Mouse (Mus musculus): ENCODE measurements around the gene Psme3. TPM values are rescaled to one million over a fixed set of nuclear protein-coding genes. Genes with fewer than 3 reads are reported as not detected.
A peak's percentile ranks its signal among the peaks of the same experiment; 100 is the strongest.
"Not testable (repeated sequence)": the region's sequence is repeated elsewhere in the genome, so short reads cannot be mapped to it uniquely, and the experiment has no call there.

Psme3 gene
- total and polyA plus RNA-seq, 2 experiments from 2014 or later, result 74.0 to 76.5 TPM

DNA sequence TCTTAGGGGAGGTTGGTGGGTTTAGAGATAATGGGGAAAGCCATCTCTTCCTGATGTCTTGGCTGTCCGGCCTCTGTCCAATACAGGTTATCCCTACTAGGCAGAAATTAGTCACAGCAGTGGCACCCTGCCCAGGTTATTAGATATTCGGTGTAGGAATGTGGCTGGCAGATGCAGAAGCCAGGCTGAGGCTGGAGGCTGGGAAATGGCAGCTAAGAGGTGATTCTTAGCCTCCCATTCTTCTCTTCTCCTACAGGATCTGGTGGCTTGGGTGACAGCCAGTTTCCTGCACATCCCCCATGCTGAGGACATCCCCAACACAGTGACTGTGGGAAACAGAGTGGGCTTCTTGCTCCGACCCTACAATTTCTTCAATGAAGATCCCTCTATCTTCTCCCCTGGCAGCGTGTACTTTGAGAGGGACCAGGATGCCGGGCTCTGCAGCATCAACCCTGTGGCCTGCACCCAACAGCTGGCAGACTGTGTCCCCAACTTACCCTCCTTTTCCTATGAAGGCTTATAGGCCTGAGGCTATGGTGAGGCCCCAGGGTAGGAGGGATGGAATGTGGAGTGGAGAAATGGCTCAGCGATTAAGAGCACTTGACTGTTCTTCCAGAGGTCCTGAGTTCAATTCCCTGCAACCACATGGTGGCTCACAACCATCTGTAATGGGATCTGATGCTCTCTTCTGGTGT is 13.1 kb downstream of the Psme3 start:
- 77% methylated on average over 6 of the region's 6 CpGs for WGBS
- Histone ChIP-seq H3K27ac (ENCODE audit: low read depth, low read length) (no peak overlapping the region), H3K4me1 (ENCODE audit: insufficient read depth, low read length) (no peaks in the 10 kb centered on the region), H3K9me3 (ENCODE audit: low read length) (no peaks in the 10 kb centered on the region), H3K4me2 (ENCODE audit: low read depth, low read length, poor library complexity, severe bottlenecking) (no peak overlapping the region), H3K27me3 (ENCODE audit: insufficient read depth, low read length) (no peaks in the 10 kb centered on the region), H3K36me3 (ENCODE audit: insufficient read depth, low read length) (peaks cover 13% of the 10 kb centered on the region), H3K4me3 (ENCODE audit: low read depth, low read length) (no peak overlapping the region), H3K9ac (replicated peaks; ENCODE audit: low read length, poor library complexity, severe bottlenecking) (no peak overlapping the region)
- no peak for TF ChIP-seq CTCF (IDR thresholded peaks at IDR 0.05)
- peak; percentile 6 for DNase-seq (ENCODE audit: low spot score)
- ATAC-seq (ENCODE audit: low FRiP score), result no peak

DNA sequence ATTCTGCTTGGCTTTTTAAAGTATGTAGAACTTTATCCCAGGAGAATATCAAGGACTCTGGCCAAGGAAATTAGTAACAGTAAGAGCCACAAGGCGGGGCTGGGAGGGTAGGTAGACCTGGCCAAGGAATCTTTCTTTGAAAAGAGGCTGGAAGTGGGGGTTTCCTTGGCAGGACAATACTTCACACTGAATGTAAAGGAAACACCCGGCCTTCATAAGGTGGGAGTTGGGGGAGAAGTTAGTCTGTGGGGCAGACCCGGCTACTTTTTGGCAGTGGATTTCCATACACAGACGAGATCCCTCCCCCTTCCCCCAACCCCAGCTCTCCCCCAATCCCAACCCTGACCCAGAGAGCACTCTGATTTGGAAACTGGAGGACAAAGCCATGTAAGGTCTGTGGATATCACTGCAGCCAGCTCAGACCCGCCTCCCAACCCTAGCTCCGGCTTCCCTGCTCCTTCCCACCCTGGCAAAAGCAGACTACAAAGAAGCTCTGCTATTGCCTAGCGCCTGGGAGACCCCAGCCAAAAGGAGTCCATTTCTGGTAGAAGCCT is 14.4 kb downstream of the Psme3 start, which contains the start of gene Aoc3:
Aoc3 (plus strand) TSS at position 235 of the 554 bp plus-strand sequence.
- no peak for TF ChIP-seq CTCF (IDR thresholded peaks at IDR 0.05)
- no peak for ATAC-seq (ENCODE audit: low FRiP score)
- Histone ChIP-seq H3K4me3 (ENCODE audit: low read depth, low read length) (no peak within 1 kb of the TSS), H3K27ac (ENCODE audit: low read depth, low read length) (no peak within 1 kb of the TSS), H3K36me3 (ENCODE audit: insufficient read depth, low read length) (peaks cover 5% of the 10 kb centered on the region; the same call in 1 of the 2 replicates), H3K4me2 (ENCODE audit: low read depth, low read length, poor library complexity, severe bottlenecking) (no peak within 1 kb of the TSS), H3K9ac (replicated peaks; ENCODE audit: low read length, poor library complexity, severe bottlenecking) (no peak within 1 kb of the TSS), H3K4me1 (ENCODE audit: insufficient read depth, low read length) (no peaks in the 10 kb centered on the region), H3K27me3 (ENCODE audit: insufficient read depth, low read length) (no peaks in the 10 kb centered on the region), H3K9me3 (ENCODE audit: low read length) (no peaks in the 10 kb centered on the region)
- no peak for DNase-seq (ENCODE audit: low spot score)
- 70% methylated on average over 7 of the region's 7 CpGs for WGBS

DNA sequence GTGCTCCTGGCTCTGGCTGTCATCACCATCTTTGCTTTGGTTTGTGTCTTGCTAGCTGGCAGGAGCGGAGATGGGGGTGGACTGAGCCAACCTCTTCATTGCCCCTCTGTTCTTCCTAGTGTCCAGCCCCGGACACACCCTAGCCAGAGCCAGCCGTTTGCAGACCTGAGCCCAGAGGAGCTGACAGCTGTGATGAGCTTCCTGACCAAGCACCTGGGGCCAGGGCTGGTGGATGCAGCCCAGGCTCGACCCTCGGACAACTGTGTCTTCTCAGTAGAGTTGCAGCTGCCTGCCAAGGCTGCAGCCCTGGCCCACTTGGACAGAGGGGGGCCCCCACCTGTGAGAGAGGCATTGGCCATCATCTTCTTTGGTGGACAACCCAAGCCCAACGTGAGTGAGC is 14.9 kb downstream of the Psme3 start:
- not testable (repeated sequence) for H3K4me3 ChIP-seq (ENCODE audit: low read depth, low read length); H3K9me3 ChIP-seq (ENCODE audit: low read length); DNase-seq (ENCODE audit: low spot score); ATAC-seq (ENCODE audit: low FRiP score); H3K36me3 ChIP-seq (ENCODE audit: insufficient read depth, low read length); H3K4me2 ChIP-seq (ENCODE audit: low read depth, low read length, poor library complexity, severe bottlenecking); H3K9ac ChIP-seq (replicated peaks; ENCODE audit: low read length, poor library complexity, severe bottlenecking); H3K27me3 ChIP-seq (ENCODE audit: insufficient read depth, low read length); H3K27ac ChIP-seq (ENCODE audit: low read depth, low read length); H3K4me1 ChIP-seq (ENCODE audit: insufficient read depth, low read length)
- 89% methylated on average over 6 of the region's 6 CpGs for WGBS

DNA sequence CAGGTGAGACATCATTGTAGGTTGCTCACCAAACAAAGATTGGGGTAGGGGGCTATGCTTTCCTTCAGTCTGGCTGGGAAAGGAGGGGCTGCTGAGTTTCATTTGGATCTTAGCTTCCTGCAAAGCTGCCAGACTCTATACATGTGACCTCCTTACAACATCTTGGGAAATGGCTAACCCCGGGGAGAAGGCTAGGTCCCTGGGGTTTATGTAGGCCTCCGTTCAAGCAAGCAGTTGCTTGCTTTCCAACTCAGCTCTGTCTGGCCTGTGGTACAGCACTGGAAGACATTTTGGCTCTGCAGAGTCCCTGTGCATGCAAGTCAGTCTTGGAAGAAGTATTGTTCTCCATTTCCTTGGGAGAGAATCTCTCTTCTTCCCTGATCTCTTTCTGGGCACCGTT is 16.5 kb downstream of the Psme3 start:
- WGBS, result 85% methylated on average over 3 of the region's 3 CpGs
- no peaks in the 10 kb centered on the region for H3K27me3 ChIP-seq (ENCODE audit: insufficient read depth, low read length)
- H3K9ac ChIP-seq (replicated peaks; ENCODE audit: low read length, poor library complexity, severe bottlenecking), result no peak overlapping the region
- H3K36me3 ChIP-seq (ENCODE audit: insufficient read depth, low read length), result no peaks in the 10 kb centered on the region
- no peak overlapping the region for H3K4me3 ChIP-seq (ENCODE audit: low read depth, low read length)
- no peak overlapping the region for H3K4me2 ChIP-seq (ENCODE audit: low read depth, low read length, poor library complexity, severe bottlenecking)
- no peak for TF ChIP-seq CTCF (IDR thresholded peaks at IDR 0.05)
- H3K4me1 ChIP-seq (ENCODE audit: insufficient read depth, low read length), result peaks cover 4% of the 10 kb centered on the region; the same call in 1 of the 2 replicates
- DNase-seq (ENCODE audit: low spot score), result no peak
- no peaks in the 10 kb centered on the region for H3K9me3 ChIP-seq (ENCODE audit: low read length)
- ATAC-seq (ENCODE audit: low FRiP score), result no peak
- H3K27ac ChIP-seq (ENCODE audit: low read depth, low read length), result no peak overlapping the region

DNA sequence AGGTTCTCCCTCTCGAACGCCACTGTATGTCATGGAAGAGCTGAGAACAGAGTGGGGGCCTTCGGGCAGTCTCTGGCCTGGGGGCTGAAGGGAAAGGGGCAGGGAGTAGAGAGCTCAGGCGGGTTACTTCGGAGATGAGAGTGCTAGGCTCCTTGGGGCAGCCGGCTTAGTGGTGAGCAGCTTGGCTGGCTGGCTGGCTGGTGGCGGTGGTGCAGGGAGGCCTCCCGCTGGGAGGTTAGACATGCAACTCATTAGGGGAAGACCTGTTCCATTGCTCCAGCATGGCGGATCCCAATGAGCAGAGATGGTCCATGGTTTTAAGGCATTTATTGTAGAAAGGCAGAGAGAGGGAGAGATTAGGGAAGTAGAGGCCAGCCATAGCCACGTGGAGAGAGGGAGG is 18.0 kb downstream of the Psme3 start:
- Histone ChIP-seq H3K4me3 (ENCODE audit: low read depth, low read length) (no peak overlapping the region), H3K9ac (replicated peaks; ENCODE audit: low read length, poor library complexity, severe bottlenecking) (no peak overlapping the region), H3K4me1 (ENCODE audit: insufficient read depth, low read length) (peaks cover 11% of the 10 kb centered on the region; the same call in 1 of the 2 replicates), H3K27me3 (ENCODE audit: insufficient read depth, low read length) (no peaks in the 10 kb centered on the region), H3K36me3 (ENCODE audit: insufficient read depth, low read length) (no peaks in the 10 kb centered on the region), H3K4me2 (ENCODE audit: low read depth, low read length, poor library complexity, severe bottlenecking) (no peak overlapping the region), H3K27ac (ENCODE audit: low read depth, low read length) (no peak overlapping the region), H3K9me3 (ENCODE audit: low read length) (no peaks in the 10 kb centered on the region)
- WGBS, result 19% methylated on average over 10 of the region's 10 CpGs
- no peak for DNase-seq (ENCODE audit: low spot score)
- no peak for TF ChIP-seq CTCF (IDR thresholded peaks at IDR 0.05)
- ATAC-seq (ENCODE audit: low FRiP score), result no peak

DNA sequence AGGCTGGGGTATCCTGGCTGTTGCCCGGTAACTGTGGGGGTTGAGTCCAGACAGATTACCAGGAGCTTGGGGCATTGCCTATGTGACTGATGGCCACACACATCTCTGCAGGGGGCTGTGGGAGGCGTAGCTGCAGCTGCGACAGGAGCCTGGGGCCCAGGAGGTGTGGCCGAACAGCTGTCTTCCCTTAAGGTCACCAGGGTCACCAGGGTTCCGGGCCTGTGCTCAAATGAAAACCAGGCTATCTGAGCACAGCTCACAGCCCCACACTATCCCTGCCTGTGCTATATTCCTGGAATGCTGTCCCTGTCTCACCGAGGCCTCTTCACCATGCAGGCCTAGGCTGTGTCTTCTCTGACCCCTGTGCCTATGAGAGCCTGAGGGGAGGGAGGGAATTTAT is 18.5 kb downstream of the Psme3 start:
- TF ChIP-seq CTCF (IDR thresholded peaks at IDR 0.05), result no peak
- no peak overlapping the region for H3K9ac ChIP-seq (replicated peaks; ENCODE audit: low read length, poor library complexity, severe bottlenecking)
- H3K4me1 ChIP-seq (ENCODE audit: insufficient read depth, low read length), result peaks cover 11% of the 10 kb centered on the region; the same call in 1 of the 2 replicates
- no peak overlapping the region for H3K4me2 ChIP-seq (ENCODE audit: low read depth, low read length, poor library complexity, severe bottlenecking)
- H3K36me3 ChIP-seq (ENCODE audit: insufficient read depth, low read length), result no peaks in the 10 kb centered on the region
- no peaks in the 10 kb centered on the region for H3K27me3 ChIP-seq (ENCODE audit: insufficient read depth, low read length)
- DNase-seq (ENCODE audit: low spot score) (no peak), ATAC-seq (ENCODE audit: low FRiP score) (no peak)
- no peak overlapping the region for H3K27ac ChIP-seq (ENCODE audit: low read depth, low read length)
- WGBS, result 8% methylated on average over 6 of the region's 6 CpGs
- no peaks in the 10 kb centered on the region for H3K9me3 ChIP-seq (ENCODE audit: low read length)
- H3K4me3 ChIP-seq (ENCODE audit: low read depth, low read length), result no peak overlapping the region
